Comparison of ENCODE assay signal across 24 mouse cellular contexts in the genomic region with DNA sequence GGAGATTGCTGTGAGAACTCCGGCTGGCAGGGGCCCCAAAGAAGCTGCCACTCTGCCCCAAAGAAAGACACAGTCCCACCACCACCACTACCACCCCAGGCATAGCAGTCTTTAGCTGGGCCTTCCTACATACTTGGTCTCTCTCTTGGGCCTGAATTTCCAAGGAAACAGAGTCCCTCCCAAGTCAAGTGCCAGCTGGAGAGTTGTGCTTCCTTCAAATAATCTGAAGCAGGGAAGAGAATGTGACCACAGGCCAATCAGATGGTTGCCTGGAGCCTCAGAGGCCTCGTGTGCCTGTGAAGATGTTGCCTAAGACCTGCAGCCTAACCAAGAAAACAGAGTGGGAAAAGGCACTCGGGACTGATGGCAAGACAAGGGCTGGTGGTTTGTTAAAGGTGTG.
"Had no signal": no experiment of that assay in that cellular context is flagged by ENCODE, and none has a peak within 500 bp of the region (broad histone marks: within the 10 kb centered on the region; RNA-seq: fewer than 3 reads in every experiment).

No protein-coding gene starts in this region.

- H3K27ac ChIP-seq: kidney, embryonic 15.5 days; left cerebral cortex, adult 2 months; limb, embryonic 12.5 days; limb, embryonic 15.5 days; liver, embryonic 14.5 days; macrophage; midbrain, embryonic 12.5 days; midbrain, embryonic 15.5 days; neural tube, embryonic 12.5 days; neural tube, embryonic 15.5 days; stomach, postnatal 0 days had no signal

- H3K27me3 ChIP-seq: kidney, embryonic 15.5 days; limb, embryonic 12.5 days; limb, embryonic 15.5 days; midbrain, embryonic 15.5 days; neural tube, embryonic 12.5 days; neural tube, embryonic 15.5 days had no signal

- H3K4me1 ChIP-seq: midbrain, embryonic 12.5 days; midbrain, embryonic 15.5 days; neural tube, embryonic 12.5 days had no signal

- H3K4me3 ChIP-seq: kidney, embryonic 15.5 days; left cerebral cortex, adult 2 months; limb, embryonic 12.5 days; limb, embryonic 15.5 days; midbrain, embryonic 12.5 days; midbrain, embryonic 15.5 days; neural tube, embryonic 12.5 days; neural tube, embryonic 15.5 days had no signal

- DNase-seq: kidney, adult 8-10 months; kidney, postnatal 10 days; kidney, postnatal 36 days; layer of hippocampus, postnatal 36 days; left cerebral cortex, postnatal 4 days; liver, postnatal 0 days; right cerebral cortex, adult 18-20 months; right cerebral cortex, postnatal 14 days; right cerebral cortex, postnatal 4 days; thymus, adult 2 months; thymus, postnatal 36 days had no signal

- H3K4me2 ChIP-seq: kidney, embryonic 15.5 days; limb, embryonic 12.5 days; limb, embryonic 15.5 days; liver, embryonic 11.5 days; midbrain, embryonic 12.5 days; midbrain, embryonic 15.5 days; neural tube, embryonic 12.5 days; neural tube, embryonic 15.5 days had no signal

- H3K36me3 ChIP-seq: kidney, embryonic 15.5 days; limb, embryonic 12.5 days; limb, embryonic 15.5 days; midbrain, embryonic 12.5 days; midbrain, embryonic 15.5 days; neural tube, embryonic 12.5 days; neural tube, embryonic 15.5 days had no signal

- H3K9me3 ChIP-seq: kidney, embryonic 15.5 days; limb, embryonic 12.5 days; limb, embryonic 15.5 days; midbrain, embryonic 12.5 days; midbrain, embryonic 15.5 days; neural tube, embryonic 12.5 days; neural tube, embryonic 15.5 days had no signal

- ATAC-seq: intestine, postnatal 0 days; liver, postnatal 0 days; midbrain, embryonic 15.5 days had no signal

- H3K9ac ChIP-seq: kidney, embryonic 15.5 days; limb, embryonic 12.5 days; limb, embryonic 15.5 days; liver, embryonic 14.5 days; liver, postnatal 0 days; midbrain, embryonic 12.5 days; midbrain, embryonic 15.5 days; neural tube, embryonic 12.5 days; neural tube, embryonic 15.5 days had no signal
